Mouse (Mus musculus) liver, adult 2 months (tissue): Measurements from ENCODE around the gene Rtf1. TPM values are rescaled to one million over a fixed set of nuclear protein-coding genes. Genes with fewer than 3 reads are reported as not detected.

Source experiments
- DNase-seq: peaks from one replicate; pipeline ENCODE4 v3.0.0-alpha.2; 2011; ENCODE audit warnings: low read depth, low spot score; ENCODE audit errors: extremely low read depth
- H3K27ac ChIP-seq: fragments of 200-500 bp; replicated peaks from 2 replicates; pipeline ENCODE4 v1.5.1; 2012; ENCODE audit warnings: low read depth, mild to moderate bottlenecking, control low read depth, inconsistent platforms, low read length; ENCODE audit not compliant: insufficient read depth
- H3K27me3 ChIP-seq: fragments of 200-500 bp; 2 replicates; pipeline ENCODE4 v1.6.1; 2012; ENCODE audit warnings: mild to moderate bottlenecking, moderate library complexity, low read length, inconsistent platforms; ENCODE audit not compliant: control insufficient read depth, insufficient read depth
- H3K36me3 ChIP-seq: fragments of 200-500 bp; 2 replicates; pipeline ENCODE4 v1.6.1; 2012; ENCODE audit warnings: low read length, inconsistent platforms; ENCODE audit not compliant: control insufficient read depth, insufficient read depth
- H3K4me1 ChIP-seq: fragments of 200-500 bp; 2 replicates; pipeline ENCODE4 v1.6.1; 2011; ENCODE audit warnings: low read length; ENCODE audit not compliant: control insufficient read depth, insufficient read depth
- H3K4me3 ChIP-seq: fragments of 200-500 bp; 2 replicates; pipeline ENCODE4 v1.5.1; 2011; ENCODE audit warnings: low read depth, mild to moderate bottlenecking, control low read depth, low read length, moderate library complexity; ENCODE audit not compliant: insufficient read depth
- H3K79me2 ChIP-seq: fragments of 200-500 bp; 2 replicates; pipeline ENCODE4 v1.6.1; 2012; ENCODE audit warnings: inconsistent platforms, mild to moderate bottlenecking, low read length, moderate library complexity; ENCODE audit not compliant: control insufficient read depth, insufficient read depth
- H3K9ac ChIP-seq: fragments of 200-500 bp; 2 replicates; pipeline ENCODE4 v1.6.1; 2012; ENCODE audit warnings: low read depth, mild to moderate bottlenecking, control low read depth, inconsistent platforms, low read length
- CTCF ChIP-seq: fragments of 200-500 bp; IDR thresholded peaks from 2 replicates; pipeline ENCODE4 v1.5.1; 2011; ENCODE audit warnings: low read depth, low read length, control low read depth
- POLR2A ChIP-seq: fragments of 200-500 bp; IDR thresholded peaks from 2 replicates; pipeline ENCODE4 v1.6.1; 2011; ENCODE audit warnings: low read length, control low read depth; ENCODE audit not compliant: insufficient read depth; ENCODE audit errors: extremely low read depth
- WGBS: fragments of 180-500 bp; shearing (Covaris S2); methylation state at CpG from one replicate; pipeline ENCODE4 v1.1.7; 2018; 5-methylcytosine and 5-hydroxymethylcytosine counted together
- polyA plus RNA-seq: library from polyadenylated mRNA; depleted of rRNA; stranded (reverse); fragments of >200 nt; gene quantifications from 2 replicates; pipeline ENCODE4 v1.2.3, GENCODE M21; 2012
- total RNA-seq: library from RNA; depleted of rRNA; stranded (reverse); fragments of >200 nt; gene quantifications from 2 replicates; pipeline ENCODE4 v1.2.3, GENCODE M21; 2014

Gene Rtf1
- total and polyA plus RNA-seq, 2 experiments = 5.2 to 5.4 TPM

DNA sequence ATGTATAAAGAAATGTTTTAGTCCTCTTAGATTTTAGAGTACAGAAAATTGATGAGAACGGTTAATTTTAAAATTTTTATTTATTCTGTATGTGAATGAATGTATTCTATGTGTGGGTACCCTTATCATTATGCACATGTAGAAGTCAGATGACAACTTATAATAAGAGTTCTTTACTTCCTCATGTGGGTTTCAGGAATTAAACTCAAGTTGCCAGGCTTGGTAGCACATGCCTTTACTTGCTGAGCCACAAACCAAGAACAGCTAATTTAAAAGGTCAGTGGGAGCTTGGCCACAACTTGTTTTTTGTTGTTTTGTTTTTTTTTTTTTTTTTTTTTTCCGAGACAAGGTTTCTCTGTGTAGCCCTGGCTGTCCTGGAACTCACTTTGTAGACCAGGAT is 20.0 kb downstream of the Rtf1 start:
- WGBS = 96% methylated on average over 2 of the region's 2 CpGs
- no peak for TF ChIP-seq CTCF
- no peak for TF ChIP-seq POLR2A
- H3K4me1 ChIP-seq = no peaks in the 10 kb centered on the region; the same call in 1 of the 2 replicates
- H3K36me3 ChIP-seq = peaks cover 8% of the 10 kb centered on the region
- H3K79me2 ChIP-seq = no peaks in the 10 kb centered on the region; the same call in 1 of the 2 replicates
- DNase-seq = no peak
- no peaks in the 10 kb centered on the region for H3K27me3 ChIP-seq
- no peak overlapping the region for H3K27ac ChIP-seq
- no peak overlapping the region for H3K9ac ChIP-seq
- no peak overlapping the region for H3K4me3 ChIP-seq

DNA sequence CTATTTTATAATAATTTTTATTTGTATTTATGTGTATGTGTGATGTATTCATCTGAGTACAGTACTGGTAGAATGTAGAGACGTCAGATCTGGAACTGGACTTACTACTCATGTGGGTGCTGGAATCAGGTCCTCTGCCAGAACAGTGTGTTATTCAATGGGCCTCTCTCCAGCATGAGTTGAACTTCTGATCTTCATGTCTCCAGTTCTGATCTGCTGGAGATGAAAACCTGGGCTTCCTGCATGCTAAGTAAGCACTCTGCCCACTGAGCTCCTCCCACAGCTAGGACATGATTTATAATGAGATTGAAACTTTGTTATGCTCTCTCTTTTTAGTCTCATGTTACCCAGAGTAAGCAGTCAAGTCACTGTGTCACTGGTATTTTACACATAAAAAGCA is 21.2 kb downstream of the Rtf1 start:
- TF ChIP-seq POLR2A = no peak
- TF ChIP-seq CTCF = no peak
- no peaks in the 10 kb centered on the region; the same call in 1 of the 2 replicates for H3K79me2 ChIP-seq
- H3K4me1 ChIP-seq = no peaks in the 10 kb centered on the region; the same call in 1 of the 2 replicates
- H3K4me3 ChIP-seq = no peak overlapping the region
- H3K27ac ChIP-seq = no peak overlapping the region
- peaks cover 9% of the 10 kb centered on the region for H3K36me3 ChIP-seq
- H3K9ac ChIP-seq = no peak overlapping the region
- peak; percentile 80 for DNase-seq
- no peaks in the 10 kb centered on the region for H3K27me3 ChIP-seq
- WGBS = 25% methylated on average over 1 of the region's 1 CpGs

DNA sequence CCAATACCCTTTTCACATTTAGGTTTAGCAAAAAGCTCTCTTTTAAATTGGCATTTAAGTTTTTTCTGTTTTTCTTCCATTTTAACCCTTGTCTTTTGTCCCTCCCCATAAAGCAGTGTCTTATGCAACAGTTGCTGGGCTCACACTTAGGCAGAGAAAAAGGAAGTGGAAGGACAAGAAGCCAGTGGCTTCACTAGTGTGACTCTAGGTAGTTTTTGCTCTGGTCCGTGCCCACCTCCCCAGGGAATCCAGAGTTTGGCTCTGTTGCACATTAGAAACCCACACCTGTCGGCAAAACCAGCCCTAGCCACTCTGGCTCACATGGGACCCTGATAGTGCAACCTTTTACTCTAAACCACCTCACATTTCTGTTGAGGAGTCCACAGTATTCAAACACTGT is 23.6 kb downstream of the Rtf1 start:
- no peak for DNase-seq
- H3K9ac ChIP-seq = no peak overlapping the region
- H3K4me3 ChIP-seq = no peak overlapping the region
- WGBS = 94% methylated on average over 2 of the region's 2 CpGs
- H3K27me3 ChIP-seq = no peaks in the 10 kb centered on the region
- H3K36me3 ChIP-seq = peaks cover 12% of the 10 kb centered on the region
- no peaks in the 10 kb centered on the region; the same call in 1 of the 2 replicates for H3K79me2 ChIP-seq
- no peak overlapping the region for H3K27ac ChIP-seq
- TF ChIP-seq POLR2A = no peak
- no peak for TF ChIP-seq CTCF
- H3K4me1 ChIP-seq = no peaks in the 10 kb centered on the region; the same call in 1 of the 2 replicates

DNA sequence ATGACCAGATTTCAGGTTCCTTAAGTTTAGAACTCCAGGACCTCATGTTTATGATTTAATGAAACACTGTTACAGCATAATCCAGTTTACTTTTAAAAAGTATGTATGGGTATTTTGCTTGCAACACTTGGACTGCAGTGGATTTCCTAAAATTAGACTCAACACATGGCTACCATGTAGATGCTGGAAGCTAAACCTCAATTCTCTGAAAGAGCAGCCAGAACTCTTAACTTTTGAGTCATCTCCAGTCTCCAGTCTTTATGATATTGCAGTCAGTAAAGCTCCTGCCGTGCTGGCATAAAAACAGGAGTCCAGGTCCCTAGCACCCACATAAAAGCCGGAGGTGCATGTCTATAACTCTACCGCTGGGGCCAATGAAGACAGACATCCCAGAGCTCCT is 25.1 kb downstream of the Rtf1 start:
- H3K4me3 ChIP-seq = no peak overlapping the region
- peaks cover 7% of the 10 kb centered on the region; the same call in 1 of the 2 replicates for H3K36me3 ChIP-seq
- no peak for TF ChIP-seq POLR2A
- TF ChIP-seq CTCF = no peak
- no peak for DNase-seq
- H3K27ac ChIP-seq = no peak overlapping the region
- no peaks in the 10 kb centered on the region for H3K27me3 ChIP-seq
- no peaks in the 10 kb centered on the region; the same call in 1 of the 2 replicates for H3K79me2 ChIP-seq
- H3K9ac ChIP-seq = no peak overlapping the region
- H3K4me1 ChIP-seq = no peaks in the 10 kb centered on the region; the same call in 1 of the 2 replicates
- 98% methylated on average over 3 of the region's 3 CpGs for WGBS

DNA sequence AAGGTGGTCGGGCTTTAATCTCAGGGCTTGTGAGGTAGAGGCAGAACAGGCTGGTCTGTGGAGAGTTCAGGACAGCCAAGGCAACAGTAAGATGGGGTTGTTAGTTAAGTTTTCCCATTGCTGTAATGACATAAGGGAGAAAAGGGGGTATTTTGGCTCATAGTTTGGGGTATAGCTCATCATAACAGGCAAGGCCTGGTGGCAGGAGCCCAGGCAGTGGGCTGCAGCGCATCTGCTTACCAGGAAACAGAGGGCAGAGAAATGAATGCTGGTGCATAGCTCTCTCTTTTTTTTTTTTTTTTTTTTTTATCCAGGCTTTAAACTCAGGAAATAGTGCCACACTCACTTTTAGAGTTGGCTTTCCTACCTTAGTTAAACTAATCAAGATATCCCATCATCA is 28.3 kb downstream of the Rtf1 start:
- TF ChIP-seq CTCF = no peak
- no peak for TF ChIP-seq POLR2A
- no peak overlapping the region for H3K27ac ChIP-seq
- WGBS = 98% methylated on average over 2 of the region's 2 CpGs
- no peaks in the 10 kb centered on the region; the same call in 1 of the 2 replicates for H3K79me2 ChIP-seq
- H3K36me3 ChIP-seq = peaks cover 22% of the 10 kb centered on the region
- H3K4me3 ChIP-seq = no peak overlapping the region
- no peaks in the 10 kb centered on the region for H3K27me3 ChIP-seq
- no peak for DNase-seq
- H3K9ac ChIP-seq = no peak overlapping the region
- H3K4me1 ChIP-seq = no peaks in the 10 kb centered on the region; the same call in 1 of the 2 replicates

DNA sequence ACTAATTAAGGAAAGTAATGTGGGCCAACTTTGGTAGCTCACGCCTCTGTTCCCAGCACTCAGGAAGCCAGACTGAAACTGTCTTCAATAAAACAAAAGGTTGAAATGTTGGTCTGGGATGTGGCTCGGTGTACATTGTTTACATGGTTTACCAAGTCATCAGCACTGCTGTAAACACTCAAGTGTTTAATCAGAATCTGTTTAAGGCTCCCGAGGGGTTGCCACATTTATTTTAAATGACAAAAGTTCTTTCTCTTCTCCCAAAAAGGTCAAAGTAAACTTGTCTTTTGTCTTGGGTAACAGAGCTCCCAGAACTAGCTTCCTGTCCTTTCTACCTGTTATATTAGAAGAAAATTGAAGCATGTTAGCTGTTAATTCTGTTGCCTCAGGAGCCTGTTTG is 32.8 kb downstream of the Rtf1 start:
- Histone ChIP-seq H3K9ac (no peak overlapping the region), H3K36me3 (peaks cover 32% of the 10 kb centered on the region)
- 86% methylated on average over 3 of the region's 3 CpGs for WGBS

More for the DNA sequence above, 32.8 kb downstream of the Rtf1 start:
- Histone ChIP-seq H3K27ac (no peak overlapping the region), H3K79me2 (no peaks in the 10 kb centered on the region; the same call in 1 of the 2 replicates), H3K4me3 (no peak overlapping the region), H3K27me3 (no peaks in the 10 kb centered on the region), H3K4me1 (no peaks in the 10 kb centered on the region)
- DNase-seq = no peak
- TF ChIP-seq CTCF (no peak), POLR2A (no peak)
